Mouse (Mus musculus) thymus, adult 2 months (tissue): Measurements from ENCODE around the gene Lamb2. TPM values are rescaled to one million over a fixed set of nuclear protein-coding genes. Genes with fewer than 3 reads are reported as not detected.

ENCODE experiments used
- DNase-seq: peaks from one replicate; pipeline ENCODE4 v3.0.0; 2021
- H3K27ac ChIP-seq: fragments of 200-500 bp; 2 replicates; pipeline ENCODE4 v1.5.1; 2012; ENCODE audit warnings: low read length, control low read depth; ENCODE audit not compliant: control insufficient read depth, insufficient read depth
- H3K27me3 ChIP-seq: fragments of 200-500 bp; 2 replicates; pipeline ENCODE4 v1.6.1; 2012; ENCODE audit warnings: mild to moderate bottlenecking, low read length, moderate library complexity, mixed read lengths; ENCODE audit not compliant: control insufficient read depth, insufficient read depth
- H3K36me3 ChIP-seq: fragments of 200-500 bp; 2 replicates; pipeline ENCODE4 v1.6.1; 2012; ENCODE audit warnings: mild to moderate bottlenecking, low read length, moderate library complexity; ENCODE audit not compliant: control insufficient read depth, insufficient read depth
- H3K4me1 ChIP-seq: fragments of 200-500 bp; replicated peaks from 2 replicates; pipeline ENCODE4 v1.6.1; 2012; ENCODE audit warnings: low read length; ENCODE audit not compliant: control insufficient read depth, insufficient read depth
- H3K4me3 ChIP-seq: fragments of 200-500 bp; 2 replicates; pipeline ENCODE4 v1.5.1; 2012; ENCODE audit warnings: mild to moderate bottlenecking, low read length, control low read depth, moderate library complexity; ENCODE audit not compliant: control insufficient read depth, insufficient read depth
- CTCF ChIP-seq: fragments of 200-500 bp; IDR thresholded peaks from 2 replicates; pipeline ENCODE4 v1.5.1; 2012; ENCODE audit warnings: mild to moderate bottlenecking, control low read depth, low read length, moderate library complexity, borderline replicate concordance; ENCODE audit not compliant: control insufficient read depth, poor library complexity, insufficient read depth; ENCODE audit errors: extremely low read depth
- POLR2A ChIP-seq: fragments of 200-500 bp; IDR thresholded peaks from 2 replicates; pipeline ENCODE4 v1.6.1; 2012; ENCODE audit warnings: mild to moderate bottlenecking, low read length, control low read depth, moderate library complexity; ENCODE audit not compliant: control insufficient read depth, poor library complexity, insufficient read depth; ENCODE audit errors: extremely low read depth
- WGBS: fragments of 180-500 bp; shearing (Covaris S2); methylation state at CpG from one replicate; pipeline ENCODE4 v1.1.7; 2018; 5-methylcytosine and 5-hydroxymethylcytosine counted together
- polyA plus RNA-seq: library from polyadenylated mRNA; depleted of rRNA; stranded (reverse); fragments of >200 nt; gene quantifications from 2 replicates; pipeline ENCODE4 v1.2.3, GENCODE M21; 2012; rRNA removed

Gene Lamb2
- 16.1 and 33.7 TPM in 2 replicates for polyA plus RNA-seq

GRCm38 (mm10) chr9:108479721-108480351, at the start of gene Lamb2:
TSS of gene Lamb2 (plus strand) at chr9:108479736.
- WGBS: 58% methylated on average over 10 of the region's 10 CpGs
- Histone ChIP-seq H3K36me3 (no peaks in the 10 kb centered on the region), H3K27me3 (no peaks in the 10 kb centered on the region), H3K4me3 (peak within 1 kb of the TSS; percentile 48), H3K27ac (no peak within 1 kb of the TSS), H3K4me1 (peaks cover 11% of the 10 kb centered on the region)
- DNase-seq: no peak
- TF ChIP-seq CTCF (no peak), POLR2A (no peak)

GRCm38 (mm10) chr9:108431431-108432067, 48.0 kb upstream of the Lamb2 start:
- DNase-seq: no peak
- H3K4me1 ChIP-seq: peaks cover 3% of the 10 kb centered on the region; the same call in 1 of the 2 replicates
- 67% methylated on average over 32 of the region's 32 CpGs for whole genome bisulfite sequencing
- TF ChIP-seq POLR2A: no peak
- no peak for TF ChIP-seq CTCF
- no peak overlapping the region for H3K4me3 ChIP-seq
- H3K27me3 ChIP-seq: no peaks in the 10 kb centered on the region
- no peaks in the 10 kb centered on the region for H3K36me3 ChIP-seq
- H3K27ac ChIP-seq: no peak overlapping the region

GRCm38 (mm10) chr9:108436182-108436581, 43.4 kb upstream of the Lamb2 start, which contains the start of gene BC048562:
TSS of gene BC048562 (plus strand) at chr9:108436482.
- no peak for DNase-seq
- peaks cover 3% of the 10 kb centered on the region; the same call in 1 of the 2 replicates for H3K4me1 ChIP-seq
- no peak for TF ChIP-seq POLR2A
- TF ChIP-seq CTCF: no peak
- H3K4me3 ChIP-seq: no peak within 1 kb of the TSS
- H3K27ac ChIP-seq: no peak within 1 kb of the TSS
- no peaks in the 10 kb centered on the region for H3K36me3 ChIP-seq
- no peaks in the 10 kb centered on the region for H3K27me3 ChIP-seq
- WGBS: 93% methylated on average over 3 of the region's 3 CpGs

- Histone ChIP-seq H3K27me3 (no peaks in the 10 kb centered on the region), H3K4me3 (no peak overlapping the region), H3K4me1 (peaks cover 2% of the 10 kb centered on the region), H3K27ac (no peak overlapping the region), H3K36me3 (no peaks in the 10 kb centered on the region)
- DNase-seq: no peak
- TF ChIP-seq CTCF: no peak
- no peak for TF ChIP-seq POLR2A
- WGBS: 94% methylated on average over 6 of the region's 6 CpGs
Measured at GRCm38 (mm10) chr9:108439176-108439575, 40.4 kb upstream of the Lamb2 start.

GRCm38 (mm10) chr9:108440485-108440884, 39.1 kb upstream of the Lamb2 start:
- 86% methylated on average over 5 of the region's 5 CpGs for WGBS
- Histone ChIP-seq H3K36me3 (no peaks in the 10 kb centered on the region), H3K4me3 (no peak overlapping the region), H3K4me1 (peaks cover 12% of the 10 kb centered on the region), H3K27me3 (no peaks in the 10 kb centered on the region), H3K27ac (no peak overlapping the region)
- TF ChIP-seq POLR2A (no peak), CTCF (no peak)
- DNase-seq: no peak

- H3K4me3 ChIP-seq: no peak overlapping the region
- WGBS: 97% methylated on average over 11 of the region's 11 CpGs
- no peak overlapping the region for H3K27ac ChIP-seq
- TF ChIP-seq CTCF (no peak), POLR2A (no peak)
- H3K4me1 ChIP-seq: peaks cover 15% of the 10 kb centered on the region
- no peaks in the 10 kb centered on the region for H3K36me3 ChIP-seq
- H3K27me3 ChIP-seq: no peaks in the 10 kb centered on the region
- DNase-seq: no peak
Measured at GRCm38 (mm10) chr9:108441236-108441919, 38.2 kb upstream of the Lamb2 start.

- H3K27ac ChIP-seq: no peak overlapping the region
- no peak overlapping the region for H3K4me3 ChIP-seq
- DNase-seq: no peak
- TF ChIP-seq CTCF (no peak), POLR2A (no peak)
- H3K36me3 ChIP-seq: no peaks in the 10 kb centered on the region
- H3K27me3 ChIP-seq: no peaks in the 10 kb centered on the region
- 22% methylated on average over 9 of the region's 9 CpGs for WGBS
- H3K4me1 ChIP-seq: peaks cover 15% of the 10 kb centered on the region
Measured at GRCm38 (mm10) chr9:108445125-108445524, 34.4 kb upstream of the Lamb2 start.
